Mouse (Mus musculus): ENCODE results near the gene Ints5. TPM values are rescaled to one million over a fixed set of nuclear protein-coding genes. Genes with fewer than 3 reads are reported as not detected.

Gene Ints5
- polyA plus RNA-seq, 1 experiment from 2014 or later, result 27.4 TPM

- Histone ChIP-seq H3K36me3 (ENCODE audit: insufficient read depth, low read length) (peaks cover 13% of the 10 kb centered on the region), H3K4me2 (ENCODE audit: low read length) (no peak overlapping the region), H3K4me1 (replicated peaks; ENCODE audit: insufficient read depth, low read length) (peaks cover 7% of the 10 kb centered on the region; the same call in 1 of the 2 replicates), H3K9ac (ENCODE audit: low read depth, low read length) (no peak overlapping the region), H3K9me3 (replicated peaks; ENCODE audit: low read length) (no peaks in the 10 kb centered on the region), H3K27me3 (ENCODE audit: insufficient read depth, low read length) (no peaks in the 10 kb centered on the region), H3K4me3 (replicated peaks; ENCODE audit: low read depth, low read length) (no peak overlapping the region), H3K27ac (no peak overlapping the region)
- no peak for ATAC-seq (replicated peaks; ENCODE audit: low FRiP score, low read depth)
- DNase-seq (ENCODE audit: low spot score), result no peak
- 68% methylated on average over 2 of the region's 2 CpGs for WGBS
- no peak for TF ChIP-seq CTCF (IDR thresholded peaks at IDR 0.05; ENCODE audit: low read depth)
Observed at GRCm38 (mm10) chr19:8926766-8927165, 34.0 kb downstream of the Ints5 start.

GRCm38 (mm10) chr19:8927891-8928525, 35.2 kb downstream of the Ints5 start:
- H3K4me2 ChIP-seq (ENCODE audit: low read length), result no peak overlapping the region
- H3K36me3 ChIP-seq (ENCODE audit: insufficient read depth, low read length), result peaks cover 10% of the 10 kb centered on the region
- DNase-seq (ENCODE audit: low spot score) (no peak), ATAC-seq (replicated peaks; ENCODE audit: low FRiP score, low read depth) (no peak)
- no peaks in the 10 kb centered on the region for H3K27me3 ChIP-seq (ENCODE audit: insufficient read depth, low read length)
- WGBS, result 89% methylated on average over 12 of the region's 12 CpGs
- H3K9me3 ChIP-seq (replicated peaks; ENCODE audit: low read length), result no peaks in the 10 kb centered on the region
- no peak overlapping the region for H3K4me3 ChIP-seq (replicated peaks; ENCODE audit: low read depth, low read length)
- peaks cover 5% of the 10 kb centered on the region; the same call in 1 of the 2 replicates for H3K4me1 ChIP-seq (replicated peaks; ENCODE audit: insufficient read depth, low read length)
- H3K9ac ChIP-seq (ENCODE audit: low read depth, low read length), result no peak overlapping the region
- H3K27ac ChIP-seq, result no peak overlapping the region
- no peak for TF ChIP-seq CTCF (IDR thresholded peaks at IDR 0.05; ENCODE audit: low read depth)

GRCm38 (mm10) chr19:8928689-8929223, 36.0 kb downstream of the Ints5 start:
- 23% methylated on average over 16 of the region's 16 CpGs for WGBS
- Histone ChIP-seq H3K9me3 (replicated peaks; ENCODE audit: low read length) (no peaks in the 10 kb centered on the region), H3K4me2 (ENCODE audit: low read length) (peak overlapping the region; percentile 84), H3K4me3 (replicated peaks; ENCODE audit: low read depth, low read length) (peak overlapping the region; percentile 89), H3K4me1 (replicated peaks; ENCODE audit: insufficient read depth, low read length) (peaks cover 5% of the 10 kb centered on the region; the same call in 1 of the 2 replicates), H3K27ac (peak overlapping the region; percentile 95), H3K27me3 (ENCODE audit: insufficient read depth, low read length) (no peaks in the 10 kb centered on the region), H3K36me3 (ENCODE audit: insufficient read depth, low read length) (peaks cover 18% of the 10 kb centered on the region), H3K9ac (ENCODE audit: low read depth, low read length) (peak overlapping the region; percentile 86)
- no peak for TF ChIP-seq CTCF (IDR thresholded peaks at IDR 0.05; ENCODE audit: low read depth)
- no peak for DNase-seq (ENCODE audit: low spot score)
- ATAC-seq (replicated peaks; ENCODE audit: low FRiP score, low read depth), result no peak

- Histone ChIP-seq H3K4me3 (replicated peaks; ENCODE audit: low read depth, low read length) (peak within 1 kb of the TSS; percentile 89), H3K4me2 (ENCODE audit: low read length) (peak within 1 kb of the TSS; percentile 84), H3K9me3 (replicated peaks; ENCODE audit: low read length) (no peaks in the 10 kb centered on the region), H3K4me1 (replicated peaks; ENCODE audit: insufficient read depth, low read length) (peaks cover 5% of the 10 kb centered on the region; the same call in 1 of the 2 replicates), H3K27ac (peak within 1 kb of the TSS; percentile 95), H3K36me3 (ENCODE audit: insufficient read depth, low read length) (peaks cover 23% of the 10 kb centered on the region), H3K27me3 (ENCODE audit: insufficient read depth, low read length) (no peaks in the 10 kb centered on the region), H3K9ac (ENCODE audit: low read depth, low read length) (peak within 1 kb of the TSS; percentile 86)
- WGBS, result under 1% methylated on average over 67 of the region's 74 CpGs
- DNase-seq (ENCODE audit: low spot score) (peak; percentile 89), ATAC-seq (replicated peaks; ENCODE audit: low FRiP score, low read depth) (peak; percentile 81)
- peak; percentile 44 for TF ChIP-seq CTCF (IDR thresholded peaks at IDR 0.05; ENCODE audit: low read depth)
Observed at GRCm38 (mm10) chr19:8929224-8930088, 36.7 kb downstream of the Ints5 start, which contains the start of the genes Rom1 and Eml3. Gene Rom1 (minus strand): TSS chr19:8929356. Gene Eml3 (plus strand): TSS chr19:8929552.

- Histone ChIP-seq H3K9me3 (replicated peaks; ENCODE audit: low read length) (no peaks in the 10 kb centered on the region), H3K27ac (peak overlapping the region; percentile 95), H3K27me3 (ENCODE audit: insufficient read depth, low read length) (no peaks in the 10 kb centered on the region), H3K4me1 (replicated peaks; ENCODE audit: insufficient read depth, low read length) (peaks cover 5% of the 10 kb centered on the region; the same call in 1 of the 2 replicates), H3K9ac (ENCODE audit: low read depth, low read length) (peak overlapping the region; percentile 86), H3K36me3 (ENCODE audit: insufficient read depth, low read length) (peaks cover 25% of the 10 kb centered on the region), H3K4me2 (ENCODE audit: low read length) (peak overlapping the region; percentile 84), H3K4me3 (replicated peaks; ENCODE audit: low read depth, low read length) (peak overlapping the region; percentile 89)
- DNase-seq (ENCODE audit: low spot score), result no peak
- WGBS, result 4% methylated on average over 11 of the region's 11 CpGs
- ATAC-seq (replicated peaks; ENCODE audit: low FRiP score, low read depth), result peak; percentile 29
- no peak for TF ChIP-seq CTCF (IDR thresholded peaks at IDR 0.05; ENCODE audit: low read depth)
Observed at GRCm38 (mm10) chr19:8930117-8930516, 37.3 kb downstream of the Ints5 start.

- H3K9me3 ChIP-seq (replicated peaks; ENCODE audit: low read length), result no peaks in the 10 kb centered on the region
- no peaks in the 10 kb centered on the region for H3K27me3 ChIP-seq (ENCODE audit: insufficient read depth, low read length)
- 84% methylated on average over 7 of the region's 7 CpGs for WGBS
- TF ChIP-seq CTCF (IDR thresholded peaks at IDR 0.05; ENCODE audit: low read depth), result no peak
- peaks cover 5% of the 10 kb centered on the region; the same call in 1 of the 2 replicates for H3K4me1 ChIP-seq (replicated peaks; ENCODE audit: insufficient read depth, low read length)
- DNase-seq (ENCODE audit: low spot score) (no peak), ATAC-seq (replicated peaks; ENCODE audit: low FRiP score, low read depth) (no peak)
- H3K9ac ChIP-seq (ENCODE audit: low read depth, low read length), result peak overlapping the region; percentile 86
- H3K4me3 ChIP-seq (replicated peaks; ENCODE audit: low read depth, low read length), result peak overlapping the region; percentile 89
- peak overlapping the region; percentile 84 for H3K4me2 ChIP-seq (ENCODE audit: low read length)
- no peak overlapping the region for H3K27ac ChIP-seq
- peaks cover 25% of the 10 kb centered on the region for H3K36me3 ChIP-seq (ENCODE audit: insufficient read depth, low read length)
Observed at GRCm38 (mm10) chr19:8930771-8931170, 38.0 kb downstream of the Ints5 start.
